Mouse (Mus musculus) spleen, postnatal 0 days (tissue): ENCODE data around the gene Cfap20. TPM values are rescaled to one million over a fixed set of nuclear protein-coding genes. Genes with fewer than 3 reads are reported as not detected.

Source experiments
- polyA plus RNA-seq: library from polyadenylated mRNA; unstranded; fragments of >200 nt; fragmentation: Nextera tagmentation; extraction: Ambion mirVana; gene quantifications from 2 replicates; pipeline ENCODE4 v1.2.1, GENCODE M21; 2015

Gene Cfap20
- 70.0 and 79.3 TPM in 2 replicates for polyA plus RNA-seq

DNA sequence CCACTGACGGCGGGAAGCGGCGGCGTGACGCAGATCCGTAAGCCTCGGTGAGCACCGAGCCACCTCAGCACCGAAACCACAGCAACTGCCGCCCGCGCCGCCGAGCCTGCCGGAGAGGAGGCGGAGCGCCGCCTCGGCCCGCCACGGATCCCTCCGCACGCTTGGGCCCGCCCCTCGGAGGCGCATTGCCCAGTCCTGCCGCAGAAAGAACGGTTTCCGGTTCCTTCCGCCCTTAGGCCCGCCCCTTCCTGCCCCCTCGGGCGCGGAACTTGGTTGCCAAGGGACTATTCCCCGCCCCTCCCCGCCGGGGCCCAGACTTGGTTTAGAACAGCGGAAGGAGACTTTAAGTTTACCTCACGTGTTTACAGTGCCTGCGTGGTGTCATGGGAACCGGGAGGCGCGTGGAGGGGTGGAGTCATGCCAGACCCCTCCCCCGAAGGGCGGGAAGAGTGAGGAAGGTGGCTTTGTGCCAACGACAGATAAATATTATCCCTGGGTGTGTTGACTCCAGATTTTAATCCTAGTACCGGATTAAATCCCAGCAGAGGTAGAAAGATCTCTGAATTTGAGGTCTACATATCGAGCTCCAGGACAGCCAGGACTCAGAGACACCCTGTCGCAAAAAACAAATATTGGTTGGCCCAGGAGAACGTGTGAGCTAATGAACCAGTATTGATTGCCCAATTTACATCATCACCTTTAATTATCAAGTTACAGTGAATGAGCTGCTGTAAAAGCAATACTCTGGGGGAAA, at the start of gene Cfap20:
TSS of gene Cfap20 (minus strand) at position 184 of the 754 bp plus-strand sequence.

Other genes with a start within 250 kb of the Cfap20 start
- 4.4 and 6.2 TPM in 2 replicates for gene Kifc3, start 232.1 kb downstream of the Cfap20 start, polyA plus RNA-seq
- gene Cngb1, start 128.3 kb downstream of the Cfap20 start, polyA plus RNA-seq, result 0.61 and 1.3 TPM in 2 replicates
- 0.50 TPM in 1 of 2 replicates, not detected in the other for gene Tepp, start 124.3 kb downstream of the Cfap20 start, polyA plus RNA-seq
- 1.7 and 2.0 TPM in 2 replicates for gene Zfp319, start 102.9 kb downstream of the Cfap20 start, polyA plus RNA-seq
- 14.3 and 16.1 TPM in 2 replicates for gene Usb1, start 102.6 kb downstream of the Cfap20 start, polyA plus RNA-seq
- 2.9 and 4.4 TPM in 2 replicates for gene Mmp15, start 82.6 kb downstream of the Cfap20 start, polyA plus RNA-seq
- 9.6 and 10.1 TPM in 2 replicates for gene Csnk2a2, start 55.2 kb upstream of the Cfap20 start, polyA plus RNA-seq
- gene Ccdc113, start 99.2 kb upstream of the Cfap20 start, polyA plus RNA-seq, result 0.10 TPM in 1 of 2 replicates, not detected in the other
- not detected in 2 replicates for gene Prss54, start 141.5 kb upstream of the Cfap20 start, polyA plus RNA-seq
- 13.7 and 14.1 TPM in 2 replicates for gene Gins3, start 198.6 kb upstream of the Cfap20 start, polyA plus RNA-seq
- gene Ndrg4, start 242.1 kb upstream of the Cfap20 start, polyA plus RNA-seq, result 2.0 and 2.1 TPM in 2 replicates